Mouse (Mus musculus): ENCODE data around the gene Myom1. TPM values are rescaled to one million over a fixed set of nuclear protein-coding genes. Genes with fewer than 3 reads are reported as not detected.
"Not testable (repeated sequence)": the region's sequence is repeated elsewhere in the genome, so short reads cannot be mapped to it uniquely, and the experiment has no call there.

Myom1 gene
- total RNA-seq (2021): 4.3 and 8.1 TPM in 2 replicates
- long read RNA-seq, experiment 1: 0 reads
- long read RNA-seq, experiment 2, partial matches to known transcripts: 1 of 2 reads
- long read RNA-seq, experiment 2, other reads (novel, unspliced or antisense): 1 of 2 reads

DNA sequence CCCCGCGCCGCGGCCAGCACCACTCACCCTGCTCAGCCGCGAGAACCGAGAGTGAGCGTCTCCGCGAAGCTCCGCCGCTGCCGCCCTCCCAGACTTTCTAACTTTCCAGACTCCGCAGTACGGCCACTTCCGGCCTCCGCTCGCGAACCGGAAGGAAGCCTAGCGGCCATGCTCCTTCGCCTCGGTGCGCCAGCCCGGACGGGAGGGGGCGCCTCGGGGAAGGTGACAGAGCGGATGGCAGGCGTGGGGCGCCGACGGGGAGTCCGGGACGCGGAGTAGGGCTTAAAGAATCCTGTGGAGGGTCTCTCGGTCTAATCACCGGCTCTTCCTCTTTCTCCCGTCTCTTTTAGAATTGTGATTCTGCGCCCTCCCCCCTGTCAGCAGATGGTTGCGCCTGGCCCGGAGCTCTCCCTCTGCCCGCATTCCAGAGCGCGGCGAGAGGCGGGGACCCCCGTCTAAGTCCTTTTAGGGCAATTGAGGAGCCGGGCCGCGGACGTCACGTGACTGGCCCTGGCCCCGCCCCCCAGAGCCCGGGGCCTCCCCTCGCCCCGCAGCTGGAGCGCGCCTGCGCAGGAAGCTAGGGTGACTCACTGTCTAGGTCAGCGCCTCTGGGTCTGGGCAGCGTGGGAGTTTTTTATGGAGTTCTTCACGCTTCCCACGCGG is at the start of gene Myom1:
Gene Myom1 (plus strand): TSS at position 553 of the 663 bp plus-strand sequence.
- DNase-seq: peak; percentile 100

DNA sequence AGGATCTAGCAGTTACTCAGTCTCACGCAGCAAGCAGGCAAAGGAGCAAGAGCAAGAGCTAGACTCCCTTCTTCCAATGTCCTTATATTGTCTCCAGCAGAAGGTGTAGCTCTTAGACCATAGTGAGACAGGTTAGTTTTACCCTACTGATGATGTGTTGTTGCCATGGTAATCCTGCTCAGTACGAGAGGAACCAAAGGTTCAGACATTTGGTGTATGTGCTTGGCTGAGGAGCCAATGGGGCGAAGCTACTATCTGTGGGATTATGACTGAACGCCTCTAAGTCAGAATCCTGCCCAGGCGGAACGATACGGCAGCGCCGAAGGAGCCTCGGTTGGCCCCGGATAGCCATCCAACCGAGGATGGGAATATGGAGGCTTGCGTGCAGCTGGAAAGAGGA is 38.9 kb upstream of the Myom1 start:
- peak; percentile 89 for DNase-seq

DNA sequence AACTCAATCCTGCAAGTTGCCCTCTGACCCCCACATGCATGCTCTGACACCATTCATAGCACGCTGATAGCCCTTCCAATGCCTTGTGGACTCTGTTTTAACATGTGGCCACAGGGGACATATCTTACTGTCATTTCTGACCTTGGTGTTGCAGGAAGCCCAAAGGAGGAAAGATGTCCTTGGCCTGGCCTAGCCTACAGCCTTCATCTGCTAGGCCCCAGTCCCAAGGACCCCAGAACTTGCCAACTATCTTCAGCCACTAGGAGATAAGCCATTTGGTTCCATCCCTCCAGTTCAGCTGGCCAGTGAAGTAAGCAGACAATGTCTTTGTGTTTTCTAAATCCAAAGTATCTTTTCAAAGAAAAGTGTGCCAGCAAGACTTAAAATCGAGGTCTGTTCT is 37.2 kb upstream of the Myom1 start:
- peak; percentile 52 for DNase-seq

DNA sequence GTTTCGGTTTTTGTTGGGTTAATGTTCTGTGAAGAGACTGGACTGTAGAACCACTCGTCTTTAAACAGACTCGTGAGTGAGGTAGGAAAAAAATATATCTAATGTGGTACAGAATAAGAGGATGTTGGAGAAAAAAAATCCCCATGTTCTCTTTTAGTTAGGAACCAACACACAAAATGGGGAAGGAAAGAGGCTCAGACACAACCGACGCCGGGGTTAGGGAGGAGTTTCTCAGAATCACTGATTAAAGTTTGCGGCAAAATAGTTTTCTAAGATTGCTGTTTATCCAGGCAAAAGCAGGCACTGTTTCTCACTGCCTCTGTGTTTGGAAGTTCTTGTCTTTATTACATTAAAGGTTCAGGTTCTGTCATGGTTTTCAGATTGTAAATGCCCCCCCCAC is 36.3 kb upstream of the Myom1 start:
- DNase-seq: no peak

GRCm38 (mm10) chr17:70967191-70967590 is 35.2 kb upstream of the Myom1 start:
- no peak for DNase-seq

DNA sequence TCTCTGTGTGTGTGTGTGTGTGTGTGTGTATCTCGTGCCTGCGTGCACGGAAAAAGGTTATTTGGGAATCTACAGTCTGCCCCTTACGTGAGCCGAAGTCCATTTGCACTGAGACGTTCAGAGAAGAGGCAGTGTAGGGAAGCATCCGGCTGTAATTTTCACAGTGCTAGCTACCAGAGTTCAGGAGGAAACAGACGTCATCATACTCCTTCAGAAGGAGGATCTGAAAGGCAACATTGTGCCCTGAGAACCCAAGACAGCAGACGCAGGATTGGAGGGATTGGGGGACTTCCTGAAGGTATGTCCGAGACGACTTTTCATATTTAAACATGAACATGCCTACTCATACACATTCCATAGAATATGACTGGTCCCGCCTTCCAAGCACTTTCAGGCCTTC is 34.8 kb upstream of the Myom1 start:
- DNase-seq: no peak

DNA sequence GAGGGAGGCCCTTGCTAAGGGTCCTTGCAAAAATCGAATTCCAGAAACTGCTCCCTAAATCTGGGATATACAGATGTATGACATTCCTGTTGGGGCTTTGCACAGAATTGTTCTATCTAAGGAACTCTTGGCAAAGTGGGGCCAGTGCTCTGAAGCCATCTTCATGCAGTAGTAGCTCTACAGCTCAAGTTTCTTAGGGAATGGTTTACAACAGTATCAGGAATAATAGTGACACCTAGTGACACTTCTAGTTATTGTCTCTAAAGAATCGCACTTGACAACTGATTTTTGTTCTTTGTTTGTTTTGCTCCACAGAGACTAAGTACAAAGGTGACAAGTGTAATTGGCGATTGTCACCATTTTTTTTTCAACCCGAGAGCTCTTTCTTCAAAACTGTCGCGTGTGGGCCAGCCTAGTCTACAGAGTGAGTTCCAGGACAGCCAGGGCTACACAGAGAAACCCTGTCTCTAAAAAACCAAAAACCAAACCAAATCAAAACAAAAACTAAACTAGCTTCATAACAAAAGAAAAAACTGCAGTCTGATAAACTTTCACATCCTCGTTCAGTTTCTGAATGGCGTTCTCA is 33.7 kb upstream of the Myom1 start:
- no peak for DNase-seq

- no peak for DNase-seq
Observed at GRCm38 (mm10) chr17:70971206-70971605, 31.2 kb upstream of the Myom1 start.

- DNase-seq: no peak
Observed at GRCm38 (mm10) chr17:70973398-70973797, 29.0 kb upstream of the Myom1 start.

GRCm38 (mm10) chr17:70974065-70974464 is 28.4 kb upstream of the Myom1 start:
- DNase-seq: not testable (repeated sequence)

GRCm38 (mm10) chr17:70977799-70978198 is 24.6 kb upstream of the Myom1 start:
- peak; percentile 43 for DNase-seq

DNA sequence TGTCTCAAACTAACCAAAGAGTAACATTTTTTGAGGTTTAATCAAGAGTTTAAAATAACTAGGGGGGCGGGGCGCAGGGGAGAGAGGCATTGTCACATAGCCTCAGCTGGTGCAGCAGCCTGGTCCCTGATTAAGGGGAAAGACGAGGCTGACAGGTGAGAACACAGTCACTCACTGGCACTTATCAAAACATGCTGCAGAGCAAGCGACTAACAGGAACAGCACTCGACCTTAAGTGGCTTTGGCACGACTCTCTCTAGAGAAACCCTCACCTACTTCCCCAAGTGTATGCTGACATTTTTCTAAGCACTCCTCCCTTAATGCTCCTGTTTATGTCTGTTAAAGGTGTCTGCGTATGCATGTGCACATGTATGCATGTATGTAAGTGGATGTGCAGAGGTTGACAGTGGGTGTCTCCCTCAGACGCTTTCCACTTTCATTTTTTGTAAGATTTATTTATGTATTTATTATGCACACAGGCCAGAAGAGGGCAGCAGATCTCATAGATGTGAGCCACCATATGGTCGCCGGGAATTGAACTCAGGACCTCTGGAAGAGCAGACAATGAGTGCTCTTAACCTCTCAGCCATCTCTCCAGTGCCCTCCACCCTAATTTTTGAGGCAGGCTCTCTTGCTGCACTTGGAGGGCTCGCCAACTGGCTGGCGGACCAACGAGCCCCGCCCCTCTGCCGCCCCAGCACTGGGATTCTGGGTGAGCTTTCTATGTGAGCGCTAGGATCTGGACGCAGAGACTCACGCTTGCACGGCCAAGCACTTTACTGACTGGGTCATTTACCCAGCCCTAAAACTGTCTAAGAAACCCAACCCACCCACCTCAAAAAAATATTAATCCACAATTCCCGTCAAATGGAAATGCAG is 22.8 kb upstream of the Myom1 start:
- DNase-seq: no peak

DNA sequence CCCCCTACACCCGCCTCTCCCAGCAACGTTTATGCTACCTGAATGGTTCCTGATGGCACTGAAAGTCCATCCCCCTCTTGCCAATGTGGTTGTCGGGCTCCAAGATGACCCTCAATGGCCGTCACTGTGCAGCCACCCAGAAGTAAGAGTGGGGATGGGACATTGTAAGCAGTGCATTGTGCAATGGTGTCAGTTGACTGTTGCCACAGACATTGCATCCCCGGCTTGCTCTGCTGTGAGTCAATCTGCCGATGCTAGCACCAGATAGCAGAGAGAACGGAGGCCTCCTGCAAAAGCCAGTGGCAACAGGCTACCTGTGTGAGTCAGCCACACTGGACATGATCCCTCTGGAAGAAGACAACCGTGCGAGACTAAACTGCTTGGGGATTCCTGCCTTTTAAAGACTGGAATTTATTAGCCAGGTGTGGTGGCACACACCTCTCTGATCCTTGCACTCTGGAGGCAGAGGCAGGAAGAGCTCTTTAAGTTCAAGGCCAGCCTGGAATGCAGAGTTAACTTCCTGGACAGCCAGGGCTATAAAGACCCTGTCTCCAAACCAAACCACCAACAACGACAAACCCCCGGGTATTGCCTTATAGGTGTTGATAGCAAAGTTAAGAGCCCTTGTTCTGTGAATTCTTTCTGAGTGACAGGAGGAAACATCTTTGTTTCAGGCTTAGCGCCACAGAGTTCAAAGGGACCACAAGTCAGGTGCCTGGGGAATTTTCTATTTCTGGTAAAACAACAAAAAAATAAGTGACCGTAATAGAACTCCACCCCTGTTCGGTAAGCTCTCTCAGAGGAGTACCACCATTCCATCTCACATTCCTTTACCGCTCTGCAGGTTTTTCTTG is 16.7 kb upstream of the Myom1 start:
- DNase-seq: no peak

DNA sequence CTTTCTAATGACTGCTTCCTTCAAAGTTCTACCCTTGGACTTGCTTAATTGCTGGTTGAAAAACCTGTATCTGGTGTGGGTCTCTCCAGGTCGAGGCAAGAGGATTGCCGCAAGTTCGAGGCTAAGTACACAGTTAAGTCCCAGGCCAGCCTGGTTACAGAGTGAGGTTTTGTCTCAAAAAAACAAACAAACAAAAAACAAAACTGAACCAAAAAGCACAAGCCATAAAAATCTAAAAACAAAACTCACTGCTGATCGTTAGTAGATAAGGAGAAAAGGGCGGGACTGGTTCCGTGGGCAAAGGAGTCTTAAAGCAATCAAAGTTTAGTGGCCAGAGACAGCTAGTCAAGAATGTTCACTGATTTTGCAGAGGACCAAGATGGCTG is 16.1 kb upstream of the Myom1 start:
- no peak for DNase-seq

GRCm38 (mm10) chr17:70986831-70987660 is 15.4 kb upstream of the Myom1 start:
- no peak for DNase-seq

- no peak for DNase-seq
Observed at GRCm38 (mm10) chr17:70988337-70988767, 14.1 kb upstream of the Myom1 start.

DNA sequence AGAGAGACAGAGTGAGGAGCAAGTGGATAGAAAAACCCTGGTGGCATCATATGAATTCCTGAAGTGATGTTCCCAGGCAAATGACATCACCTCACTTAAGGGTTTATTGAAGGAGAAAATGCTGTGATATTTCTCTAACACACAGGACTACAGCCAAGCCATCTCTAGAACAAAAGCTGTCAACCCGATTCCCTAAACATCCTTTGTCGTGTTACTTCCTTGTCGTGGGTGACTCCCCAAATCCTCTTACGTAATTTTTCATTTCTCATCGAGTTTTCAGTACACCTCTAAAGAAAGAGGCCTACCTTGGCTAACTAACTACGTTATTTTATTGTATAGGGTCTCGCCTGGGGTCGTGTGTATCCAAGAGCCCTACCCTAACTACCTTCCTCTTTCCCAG is 13.0 kb upstream of the Myom1 start:
- DNase-seq: no peak

GRCm38 (mm10) chr17:70989991-70990390 is 12.4 kb upstream of the Myom1 start:
- DNase-seq: no peak

DNA sequence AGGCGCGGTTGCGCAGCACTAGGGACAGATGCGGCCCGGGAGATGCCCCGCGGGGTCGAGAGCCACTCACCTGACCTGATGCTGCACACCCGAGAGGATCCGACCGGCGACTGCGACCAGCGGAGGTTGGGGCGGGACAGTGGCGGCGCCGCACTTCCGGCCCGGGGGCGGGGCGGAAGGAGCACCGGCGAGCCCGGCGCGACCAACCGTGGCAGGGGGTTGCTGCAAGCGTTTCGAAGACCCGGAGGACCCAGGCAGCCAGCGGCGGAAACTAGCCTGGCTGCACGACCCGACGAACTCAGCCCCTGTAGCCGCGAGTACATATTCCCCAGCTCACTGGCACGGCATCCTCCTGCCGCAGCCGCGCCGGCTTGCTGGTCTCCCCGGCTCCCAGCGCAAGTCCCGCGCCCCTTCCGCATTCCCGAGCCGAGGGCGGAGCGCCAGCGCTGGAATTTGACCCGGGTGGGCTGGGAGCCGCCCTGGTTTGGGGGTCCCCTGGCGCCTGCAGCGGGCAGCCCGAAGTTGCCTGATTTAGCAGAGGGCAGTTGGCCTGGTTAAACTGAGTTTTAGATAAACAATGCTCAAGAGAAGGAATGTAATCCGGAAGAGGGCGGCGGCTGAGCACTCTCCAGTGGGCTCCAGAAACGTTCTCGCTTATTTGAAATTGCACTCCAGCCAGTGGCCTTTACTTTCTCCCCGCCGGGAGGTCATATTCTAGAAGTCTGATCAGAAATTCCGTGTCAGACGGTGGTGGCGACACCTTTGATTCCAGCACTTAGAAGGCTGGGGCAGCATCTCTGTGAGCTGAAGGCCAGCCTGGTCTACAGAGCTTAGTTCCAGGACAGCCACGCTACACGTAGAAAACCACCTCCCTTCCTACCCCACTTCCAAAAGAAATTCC is 11.8 kb upstream of the Myom1 start:
- DNase-seq: peak; percentile 93
